Mouse (Mus musculus) activated CD4-positive, CD25-positive, alpha-beta regulatory T cell, adult 4 months (primary cell): Measurements from ENCODE around the gene Mog. TPM values are rescaled to one million over a fixed set of nuclear protein-coding genes. Genes with fewer than 3 reads are reported as not detected.
"Not testable (repeated sequence)": the region's sequence is repeated elsewhere in the genome, so short reads cannot be mapped to it uniquely, and the experiment has no call there.

Source experiments
- ATAC-seq: one replicate; pipeline ENCODE4 v1.8.0; 2017
- polyA plus RNA-seq, 2 experiments: library from polyadenylated mRNA; unstranded; fragments of 100-300 nt; shearing (Covaris generic); gene quantifications; one replicate each; pipeline ENCODE4 v1.2.1; 2017

Mog gene
- polyA plus RNA-seq, 2 experiments from 2014 or later, result not detected

DNA sequence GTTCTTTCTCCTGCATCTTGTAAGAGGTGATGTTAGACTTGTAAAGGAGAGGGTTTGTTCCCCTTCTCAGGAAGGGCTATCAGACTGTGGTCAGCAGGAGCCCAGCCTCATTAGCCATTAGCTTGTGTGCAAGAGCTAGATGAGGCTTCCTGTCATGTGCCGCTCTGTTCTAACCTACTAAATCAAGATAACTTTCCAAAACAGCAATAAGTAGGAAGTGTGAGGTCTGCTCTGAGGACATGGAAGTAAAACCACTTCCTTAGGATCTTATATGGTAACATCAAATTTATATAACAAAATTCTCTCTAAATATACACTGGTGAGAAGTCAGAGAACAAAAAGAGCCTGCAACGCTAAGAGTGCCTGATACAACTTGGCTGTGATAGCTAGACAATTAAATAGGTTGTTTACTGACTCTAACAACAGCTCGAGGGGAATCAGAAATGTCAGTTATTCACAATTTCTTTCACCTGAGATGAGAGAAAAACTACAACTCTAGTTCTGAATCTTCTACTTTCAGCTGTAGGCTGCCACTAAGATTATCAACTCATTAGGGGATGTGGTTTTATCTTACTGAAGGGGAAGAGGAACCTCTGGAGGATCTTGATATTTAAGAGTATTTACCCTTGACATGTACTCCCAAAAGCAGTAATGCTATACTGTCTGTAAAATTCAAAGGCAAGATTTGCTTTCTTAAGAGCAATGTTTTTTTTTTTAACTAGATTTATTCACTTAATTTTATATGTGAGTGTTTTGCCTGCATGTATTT is 30.7 kb downstream of the Mog start:
- peak; percentile 80 for ATAC-seq

DNA sequence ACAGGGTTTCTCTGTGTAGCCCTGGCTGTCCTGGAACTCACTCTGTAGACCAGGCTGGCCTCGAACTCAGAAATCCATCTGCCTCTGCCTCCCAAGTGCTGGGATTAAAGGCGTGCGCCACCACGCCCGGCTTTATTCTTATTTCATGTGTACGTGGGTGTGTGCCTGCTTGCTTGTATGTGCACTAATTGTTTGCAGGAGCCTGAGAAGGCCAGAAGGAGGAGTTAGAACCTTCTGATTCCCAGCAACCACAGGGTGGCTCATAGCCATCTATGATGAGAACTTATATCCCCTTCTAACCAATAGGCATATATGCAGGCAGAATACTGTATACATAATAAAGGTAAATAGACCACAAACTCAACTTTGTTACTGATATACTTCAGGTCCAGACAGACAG is 32.6 kb downstream of the Mog start:
- ATAC-seq, result not testable (repeated sequence)

DNA sequence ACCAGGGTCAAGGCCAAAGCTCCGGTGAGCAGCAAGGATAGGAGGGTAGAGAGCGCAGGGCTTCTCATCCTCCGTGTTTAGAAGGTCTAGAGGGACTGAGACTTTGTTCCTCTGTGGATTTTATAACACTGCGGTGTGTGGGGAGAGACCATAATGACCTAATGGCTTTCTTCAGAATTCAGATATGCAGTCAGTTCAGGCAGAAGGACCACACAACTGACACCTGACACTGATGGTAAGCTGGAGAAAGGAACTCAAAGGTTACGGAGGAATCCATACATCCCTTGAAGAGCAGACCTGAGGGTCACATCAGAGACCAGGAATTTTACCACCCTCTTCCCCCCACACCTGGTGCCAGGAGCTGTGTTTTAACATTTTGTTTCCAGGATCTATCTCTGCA is 33.8 kb downstream of the Mog start, which contains the start of gene H2-M5:
H2-M5 (minus strand) TSS at position 101 of the 400 bp plus-strand sequence.
- ATAC-seq, result no peak

DNA sequence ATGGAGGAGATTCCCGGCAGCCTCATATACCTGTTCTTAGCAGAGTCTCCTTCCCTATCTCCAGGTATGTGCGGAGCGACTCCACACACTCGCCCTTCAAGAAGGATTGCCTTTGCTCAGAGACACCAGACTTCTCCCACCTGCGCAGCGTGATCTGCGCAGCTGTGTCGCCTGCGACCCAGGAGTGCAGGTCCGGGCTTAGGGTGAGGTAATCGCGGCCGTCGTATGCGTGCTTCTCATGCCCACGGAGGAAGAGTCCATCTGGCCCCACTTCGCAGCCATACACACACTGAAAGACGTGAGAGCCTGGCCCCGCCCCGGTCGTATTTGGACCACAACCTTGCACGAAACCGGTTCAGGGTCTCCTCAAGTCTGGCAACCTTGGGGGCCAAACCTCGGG is 34.7 kb downstream of the Mog start:
- no peak for ATAC-seq

DNA sequence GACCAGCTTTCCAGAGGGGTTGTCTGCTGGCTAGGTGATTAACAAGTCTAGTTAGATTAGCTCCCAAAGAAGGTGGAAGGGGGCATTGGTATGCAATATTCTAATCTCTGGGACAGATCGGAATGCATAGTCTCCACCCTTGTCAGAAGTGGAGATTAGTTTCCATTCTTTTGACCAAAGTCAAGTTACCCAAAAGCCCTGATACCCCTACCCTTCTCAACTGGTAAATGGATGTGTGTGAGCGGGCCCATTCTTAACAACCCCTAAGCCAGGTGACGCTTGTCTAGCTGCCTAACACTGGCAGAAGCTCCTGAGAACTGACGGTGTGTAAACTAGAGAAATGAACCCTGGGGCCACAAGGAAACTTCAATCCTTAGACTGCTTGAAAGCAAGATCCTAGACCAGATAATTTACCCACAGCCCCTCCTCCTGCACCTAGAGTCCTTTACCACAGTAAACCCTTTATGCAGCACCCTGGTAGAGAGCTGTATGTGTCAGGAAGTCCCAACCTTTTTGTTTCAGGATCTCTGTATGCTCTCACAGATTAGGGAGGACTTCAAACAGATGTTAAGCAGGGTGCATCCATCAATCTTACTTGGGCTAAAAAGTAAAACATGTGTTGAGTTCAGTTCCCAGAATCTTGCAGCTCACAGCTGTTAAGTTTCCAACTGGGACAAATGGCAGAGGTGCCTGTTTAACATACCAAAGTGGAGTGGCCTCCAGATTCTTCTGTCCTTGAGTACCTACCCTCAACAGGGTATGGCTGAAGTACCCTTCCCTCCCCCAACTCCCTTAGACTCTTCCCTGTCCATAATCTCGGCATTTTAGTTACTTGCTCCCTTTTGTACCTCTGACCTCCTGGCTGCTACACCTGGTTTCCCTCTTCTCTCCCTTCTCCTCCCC is 40.7 kb downstream of the Mog start:
- ATAC-seq, result peak; percentile 63

DNA sequence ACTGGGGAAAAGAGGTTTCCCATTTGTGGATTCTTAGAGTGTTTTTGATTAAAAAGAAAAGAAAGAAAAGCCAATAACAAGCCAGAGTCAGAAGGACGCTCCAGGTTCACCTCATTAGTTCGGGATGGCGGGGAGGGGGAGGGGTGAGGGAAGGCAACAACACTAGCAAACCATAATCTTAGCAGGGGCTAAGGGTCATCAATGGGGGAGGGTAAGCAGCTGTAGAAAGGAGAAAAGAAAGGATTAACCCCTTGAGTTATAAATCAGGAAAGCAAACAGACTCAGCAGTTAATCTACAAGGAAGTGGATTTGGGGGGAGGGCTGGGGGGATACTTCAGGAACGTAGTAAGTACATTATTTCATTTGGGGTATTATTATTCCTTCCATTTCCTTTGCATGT is 41.4 kb downstream of the Mog start:
- ATAC-seq, result no peak

DNA sequence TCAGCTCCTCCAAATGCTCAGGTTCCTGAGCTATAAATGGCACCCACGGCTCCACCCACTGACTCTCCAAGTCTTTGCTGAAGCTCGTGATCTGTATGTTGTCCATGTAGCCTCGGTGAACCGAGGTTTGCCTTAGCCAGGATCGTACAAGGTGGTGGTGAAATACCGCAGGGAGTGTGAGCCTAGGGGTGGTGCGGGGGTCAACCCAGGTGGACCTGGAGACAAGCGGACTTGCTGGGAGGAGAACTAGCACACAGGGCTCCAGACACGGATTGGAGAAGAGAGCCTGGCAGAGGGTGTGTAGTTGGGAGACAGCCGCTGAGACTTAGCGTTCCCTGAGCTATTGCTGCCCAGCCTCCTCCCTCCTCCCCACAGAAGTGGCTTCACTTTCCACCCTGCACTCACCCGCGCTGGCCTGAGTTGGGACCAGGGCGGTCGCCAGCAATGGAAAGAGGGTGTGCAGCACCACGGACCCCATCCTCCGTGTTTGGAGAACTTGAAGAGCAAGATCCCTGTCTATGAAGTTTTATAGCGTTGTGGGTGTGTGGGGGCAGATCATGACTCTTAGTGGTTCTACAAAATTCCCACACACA is 41.9 kb downstream of the Mog start, which contains the start of gene 2410137M14Rik:
2410137M14Rik (minus strand) TSS at position 17 of the 593 bp plus-strand sequence.
- ATAC-seq, result no peak

DNA sequence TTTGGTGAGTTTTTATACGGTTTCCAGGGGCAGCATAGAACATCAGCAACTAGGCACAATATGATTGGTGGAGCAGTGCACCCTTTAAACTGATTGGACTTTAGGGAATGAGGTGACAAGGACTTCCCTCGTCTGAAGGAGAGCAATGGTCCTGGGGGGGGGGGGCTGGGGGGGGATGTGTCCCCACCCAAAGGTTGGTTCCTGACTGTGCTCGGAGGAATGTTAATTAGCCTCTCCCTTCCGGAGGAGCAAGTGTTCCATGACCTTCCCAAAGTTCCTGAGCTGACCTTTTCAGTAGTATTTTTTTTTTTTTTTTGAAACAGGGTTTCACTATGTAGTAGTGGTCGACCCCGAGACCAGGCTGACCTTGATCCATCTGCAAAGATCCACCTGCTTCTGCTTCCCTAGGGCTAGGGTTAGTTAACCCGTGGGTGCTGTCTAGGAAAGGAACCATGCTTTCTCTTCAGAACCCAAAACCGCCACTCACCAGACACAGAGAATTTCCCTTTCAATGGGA is 49.9 kb downstream of the Mog start:
- no peak for ATAC-seq

DNA sequence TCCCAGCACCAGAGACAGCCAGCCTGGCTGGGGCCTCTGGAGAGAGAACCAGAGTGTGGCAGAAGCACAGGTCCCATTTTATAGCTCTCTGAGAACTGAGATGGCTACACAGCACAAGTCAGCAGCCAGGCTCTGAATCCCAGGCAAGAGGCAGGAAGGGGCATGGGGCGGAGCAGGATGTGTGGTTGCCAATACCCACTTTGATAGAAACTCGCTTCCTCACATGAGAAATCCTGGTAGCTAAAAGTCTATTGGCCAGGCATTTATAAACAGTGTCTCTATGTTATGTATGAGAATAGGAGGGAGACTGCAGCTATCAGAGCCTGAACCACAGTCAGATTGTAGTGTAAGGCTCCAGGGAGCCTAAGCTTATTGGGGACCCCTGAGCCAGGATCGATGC is 50.4 kb downstream of the Mog start:
- peak; percentile 86 for ATAC-seq

DNA sequence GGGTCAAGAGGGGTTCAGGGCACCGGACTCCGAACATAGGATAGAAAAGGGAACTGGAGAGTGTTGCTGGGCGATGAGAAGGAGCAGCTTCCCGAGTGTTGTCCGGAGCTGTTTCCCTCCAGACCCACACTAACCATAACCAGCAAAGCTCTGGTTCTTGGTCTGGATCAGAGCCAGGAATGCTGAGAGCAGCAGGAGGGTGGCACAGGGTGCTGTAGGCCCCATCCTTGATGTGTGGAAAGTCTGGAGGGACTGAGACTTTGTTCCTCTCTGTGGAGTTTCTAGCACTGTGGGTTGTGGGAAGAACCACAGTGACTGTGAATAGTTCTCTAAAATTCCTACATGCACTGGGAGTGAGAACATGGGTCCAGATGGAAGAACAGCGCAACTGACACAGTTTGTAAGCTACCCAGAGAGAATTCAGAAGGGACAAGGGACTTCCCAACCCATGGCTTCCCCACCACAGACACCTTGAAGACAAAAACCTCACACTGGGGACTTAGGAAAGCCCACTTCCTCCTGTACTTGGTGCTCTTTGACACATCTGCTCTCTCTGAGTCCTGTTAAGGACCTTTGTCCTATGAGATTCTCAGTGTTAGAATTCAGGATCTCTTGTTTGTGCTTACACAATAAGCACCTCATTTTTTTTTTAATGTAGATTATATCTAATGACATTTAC is 51.9 kb downstream of the Mog start:
- ATAC-seq, result peak; percentile 41

DNA sequence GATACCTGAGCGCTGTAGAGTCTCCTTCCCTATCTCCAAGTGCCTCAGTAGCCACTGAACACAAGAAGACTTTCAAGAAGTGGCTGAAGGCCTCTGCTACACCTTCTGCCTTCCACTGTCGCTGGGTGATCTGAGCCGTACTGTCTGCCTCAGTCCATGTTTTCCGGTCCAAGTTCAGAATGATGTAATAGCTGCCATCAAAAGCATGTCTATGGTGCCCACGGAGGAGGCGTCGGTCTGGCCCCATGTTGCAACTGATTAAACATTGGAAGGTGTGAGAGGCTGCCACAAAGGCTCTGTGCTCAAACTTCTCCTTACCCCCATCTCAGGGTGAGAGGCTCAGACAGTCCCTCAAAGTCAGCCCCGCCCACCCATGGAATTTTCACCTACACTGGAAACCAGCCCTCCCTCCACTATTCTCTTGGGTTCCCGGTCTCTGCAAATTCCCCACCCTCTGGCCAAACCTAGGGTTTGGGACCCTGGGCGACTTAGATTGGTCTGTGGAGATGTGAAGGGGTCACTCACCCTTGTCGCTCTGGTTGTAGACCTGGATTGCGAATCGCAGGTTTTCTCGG is 52.8 kb downstream of the Mog start:
- no peak for ATAC-seq

DNA sequence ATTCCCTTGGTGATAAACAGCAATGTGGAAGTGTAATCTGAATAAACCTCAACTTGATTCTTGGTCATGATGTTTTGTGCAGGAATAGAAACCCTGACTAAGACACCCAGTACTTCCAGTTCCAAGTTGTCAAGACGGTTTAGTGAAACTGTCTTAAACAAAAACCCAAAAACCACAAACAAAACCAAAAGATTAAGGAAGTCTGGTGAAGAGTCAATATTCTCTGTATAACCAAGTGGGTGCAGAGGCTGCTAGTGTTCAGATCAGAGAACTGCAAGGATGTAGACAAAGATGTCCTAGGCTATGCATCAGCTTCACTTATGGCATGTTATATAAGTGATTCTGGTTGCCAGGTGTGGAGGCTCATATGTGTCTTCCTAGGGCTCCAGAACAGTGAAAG is 56.3 kb downstream of the Mog start:
- no peak for ATAC-seq

DNA sequence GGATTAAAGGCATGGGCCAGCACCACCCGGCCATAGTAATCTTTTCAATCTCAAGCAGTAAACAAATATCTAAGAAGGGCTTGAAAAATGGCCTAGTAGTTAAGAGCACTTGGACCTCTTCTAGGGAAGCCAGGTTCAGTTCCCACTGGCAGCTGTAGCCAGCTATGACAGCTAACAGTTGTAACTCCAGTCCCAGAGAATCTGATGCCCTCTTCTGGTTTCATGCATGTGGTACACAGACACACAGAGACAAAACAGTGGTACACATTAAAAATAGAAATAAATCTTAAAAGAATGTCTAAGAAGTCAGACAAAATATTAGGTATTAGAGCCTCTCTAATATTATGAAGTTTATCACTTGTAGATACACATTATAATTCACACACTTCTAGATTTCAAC is 62.1 kb downstream of the Mog start:
- no peak for ATAC-seq

Other genes starting within 250 kb of the Mog start
- gene H2-M10.6, start 211.2 kb downstream of the Mog start, polyA plus RNA-seq, result not detected
- gene Trim26, start 186.3 kb downstream of the Mog start, polyA plus RNA-seq, result 10 to 100 TPM; 42.4 to 71.8 TPM
- not detected for gene Trim15, start 156.2 kb downstream of the Mog start, polyA plus RNA-seq
- under 1 TPM in 1 of 2 experiments, not detected in 1; 0.20 TPM for gene Trim10, start 153.8 kb downstream of the Mog start, polyA plus RNA-seq
- not detected for gene Trim40, start 133.3 kb downstream of the Mog start, polyA plus RNA-seq
- gene Trim31, start 125.3 kb downstream of the Mog start, polyA plus RNA-seq, result not detected
- not detected for gene Rnf39, start 80.5 kb downstream of the Mog start, polyA plus RNA-seq
- gene Ppp1r11, start 71.7 kb downstream of the Mog start, polyA plus RNA-seq, result 100 to 1,000 TPM; 190 to 210 TPM
- gene Znrd1, start 64.8 kb downstream of the Mog start, polyA plus RNA-seq, result 10 to 100 TPM; 72.7 to 81.5 TPM
- 1 to 10 TPM; 4.9 to 5.4 TPM for gene Znrd1as, start 64.8 kb downstream of the Mog start, polyA plus RNA-seq
- not detected for gene 2410137M14Rik, start 42.2 kb downstream of the Mog start, polyA plus RNA-seq
- gene H2-M5, start 33.9 kb downstream of the Mog start, polyA plus RNA-seq, result not detected
- gene Zfp57, start 22.2 kb downstream of the Mog start, polyA plus RNA-seq, result not detected
- gene Gabbr1, start 22.6 kb upstream of the Mog start, polyA plus RNA-seq, result 1 to 10 TPM; 5.0 to 6.2 TPM
- under 1 TPM in 1 of 2 experiments, not detected in 1; 0.19 TPM for gene Olfr90, start 65.1 kb upstream of the Mog start, polyA plus RNA-seq
- not detected for gene Olfr91, start 74.9 kb upstream of the Mog start, polyA plus RNA-seq
- not detected for gene Olfr92, start 96.7 kb upstream of the Mog start, polyA plus RNA-seq
- not detected for gene Olfr93, start 138.1 kb upstream of the Mog start, polyA plus RNA-seq
- gene Ubd, start 170.5 kb upstream of the Mog start, polyA plus RNA-seq, result under 1 TPM in 1 of 2 experiments, not detected in 1; 0.75 TPM
- gene Olfr94, start 177.6 kb upstream of the Mog start, polyA plus RNA-seq, result not detected
- gene Olfr95, start 189.7 kb upstream of the Mog start, polyA plus RNA-seq, result not detected
- not detected for gene Olfr96, start 196.7 kb upstream of the Mog start, polyA plus RNA-seq
- gene Olfr97, start 213.9 kb upstream of the Mog start, polyA plus RNA-seq, result not detected
- 1 to 10 TPM in 1 of 2 experiments, under 1 TPM in 1; 0.54 to 1.0 TPM for gene Olfr98, start 240.4 kb upstream of the Mog start, polyA plus RNA-seq
- 100 to 1,000 TPM in 1 of 2 experiments, 10 to 100 TPM in 1; 94.0 to 120 TPM for gene H2-M3, start 246.8 kb upstream of the Mog start, polyA plus RNA-seq